Mouse (Mus musculus) intestine, embryonic 16.5 days (tissue): Measurements from ENCODE around the gene P3h3. TPM values are rescaled to one million over a fixed set of nuclear protein-coding genes. Genes with fewer than 3 reads are reported as not detected.

Source experiments
- ATAC-seq: fragments of 200-750 bp; cut with Nextera tagmentation; 2 replicates; pipeline ENCODE4 v1.8.0; 2017; ENCODE audit warnings: moderate TSS enrichment, moderate library complexity
- H3K27ac ChIP-seq: fragments of 300-500 bp; sonication (generic); 2 replicates; pipeline ENCODE4 v1.5.1; 2014; ENCODE audit warnings: mild to moderate bottlenecking, low read length
- H3K27me3 ChIP-seq: fragments of 300-500 bp; sonication (generic); replicated peaks from 2 replicates; pipeline ENCODE4 v1.6.1; 2014; ENCODE audit warnings: low read length, control low read depth, mixed read lengths; ENCODE audit not compliant: control insufficient read depth, insufficient read depth
- H3K36me3 ChIP-seq: fragments of 300-500 bp; sonication (generic); 2 replicates; pipeline ENCODE4 v1.6.1; 2014; ENCODE audit warnings: low read length, control low read depth; ENCODE audit not compliant: control insufficient read depth, insufficient read depth
- H3K4me1 ChIP-seq: fragments of 300-500 bp; sonication (generic); 2 replicates; pipeline ENCODE4 v1.6.1; 2014; ENCODE audit warnings: low read length, control low read depth, mixed read lengths; ENCODE audit not compliant: control insufficient read depth, insufficient read depth
- H3K4me2 ChIP-seq: fragments of 300-500 bp; sonication (generic); 2 replicates; pipeline ENCODE4 v1.6.1; 2014; ENCODE audit warnings: low read depth, low read length, control low read depth
- H3K4me3 ChIP-seq: fragments of 300-500 bp; sonication (generic); 2 replicates; pipeline ENCODE4 v1.5.1; 2014; ENCODE audit warnings: mild to moderate bottlenecking, low read length
- H3K9ac ChIP-seq: fragments of 300-500 bp; sonication (generic); 2 replicates; pipeline ENCODE4 v1.6.1; 2014; ENCODE audit warnings: low read depth, low read length
- H3K9me3 ChIP-seq: fragments of 300-500 bp; sonication (generic); 2 replicates; pipeline ENCODE4 v1.6.1; 2016; ENCODE audit warnings: low read length, control low read depth; ENCODE audit not compliant: control insufficient read depth
- WGBS: fragments of 180-500 bp; shearing (Covaris S2); extraction: QIAGEN DNeasy Blood & Tissue Kit; methylation state at CpG from one replicate; pipeline ENCODE4 v1.1.7; 2014; 5-methylcytosine and 5-hydroxymethylcytosine counted together
- polyA plus RNA-seq: library from polyadenylated mRNA; unstranded; fragments of >200 nt; fragmentation: Nextera tagmentation; extraction: Ambion mirVana; gene quantifications from 2 replicates; pipeline ENCODE4 v1.2.1, GENCODE M21; 2015

P3h3 gene
- polyA plus RNA-seq, result 5.6 and 7.2 TPM in 2 replicates

DNA sequence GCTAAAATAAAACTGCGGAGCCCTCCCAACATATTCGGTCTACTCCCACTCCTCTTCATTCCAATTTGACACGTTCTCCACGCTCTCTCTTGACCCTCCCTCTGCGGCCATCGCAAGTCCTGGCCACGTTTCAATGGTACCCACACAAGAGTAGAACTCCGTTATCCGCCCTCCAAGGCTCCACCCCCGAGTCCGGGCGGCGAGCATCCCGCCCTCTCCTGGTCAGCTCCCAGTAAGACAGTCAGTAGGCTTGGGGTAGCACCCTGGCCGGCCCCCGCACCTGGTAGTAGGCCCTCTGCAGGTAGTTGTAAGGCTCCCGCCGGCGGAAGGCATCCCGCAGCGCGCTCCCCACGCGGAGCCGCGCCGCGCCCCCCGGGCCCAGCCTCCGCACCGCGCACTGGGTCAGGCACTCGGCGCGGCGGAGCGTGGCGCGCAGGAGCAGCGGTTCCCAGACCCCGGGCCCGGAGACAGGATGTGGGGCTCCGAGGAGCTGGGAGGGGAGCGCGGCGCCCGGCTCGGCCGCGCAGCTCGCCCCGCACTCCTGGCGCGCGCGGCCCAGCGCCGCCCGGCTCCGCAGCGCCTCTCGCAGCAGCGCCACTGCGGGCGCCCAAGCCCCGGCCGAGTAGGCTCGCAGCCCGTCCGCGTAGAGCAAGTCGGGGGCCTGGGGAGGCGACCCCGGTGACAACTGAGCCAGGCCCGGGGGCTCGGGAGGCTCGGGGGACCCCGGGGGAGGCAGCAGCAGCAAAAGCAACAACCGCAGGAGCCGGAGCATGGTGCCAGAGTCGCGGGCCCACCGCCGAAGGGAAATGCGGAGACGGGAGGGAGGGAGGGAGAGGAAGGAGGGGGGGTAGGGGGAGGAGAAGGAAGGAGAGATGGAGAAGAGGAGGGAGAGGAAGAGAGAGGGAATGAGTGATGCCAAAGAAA lies at the start of gene P3h3:
TSS of gene P3h3 (minus strand) at position 837 of the 924 bp plus-strand sequence.
- H3K4me2 ChIP-seq, result peak within 1 kb of the TSS; percentile 96
- H3K27ac ChIP-seq, result peak within 1 kb of the TSS; percentile 92
- H3K27me3 ChIP-seq, result peaks cover 11% of the 10 kb centered on the region; the same call in 1 of the 2 replicates
- H3K4me3 ChIP-seq, result peak within 1 kb of the TSS; percentile 70
- H3K9me3 ChIP-seq, result no peaks in the 10 kb centered on the region
- H3K4me1 ChIP-seq, result 0 out of 2 replicates have a peak, but pooled peaks cover 15% of the 10 kb centered on the region
- peak; percentile 87 for ATAC-seq
- under 1% methylated on average over 85 of the region's 86 CpGs for WGBS
- peak within 1 kb of the TSS; percentile 88 for H3K9ac ChIP-seq
- H3K36me3 ChIP-seq, result no peaks in the 10 kb centered on the region

DNA sequence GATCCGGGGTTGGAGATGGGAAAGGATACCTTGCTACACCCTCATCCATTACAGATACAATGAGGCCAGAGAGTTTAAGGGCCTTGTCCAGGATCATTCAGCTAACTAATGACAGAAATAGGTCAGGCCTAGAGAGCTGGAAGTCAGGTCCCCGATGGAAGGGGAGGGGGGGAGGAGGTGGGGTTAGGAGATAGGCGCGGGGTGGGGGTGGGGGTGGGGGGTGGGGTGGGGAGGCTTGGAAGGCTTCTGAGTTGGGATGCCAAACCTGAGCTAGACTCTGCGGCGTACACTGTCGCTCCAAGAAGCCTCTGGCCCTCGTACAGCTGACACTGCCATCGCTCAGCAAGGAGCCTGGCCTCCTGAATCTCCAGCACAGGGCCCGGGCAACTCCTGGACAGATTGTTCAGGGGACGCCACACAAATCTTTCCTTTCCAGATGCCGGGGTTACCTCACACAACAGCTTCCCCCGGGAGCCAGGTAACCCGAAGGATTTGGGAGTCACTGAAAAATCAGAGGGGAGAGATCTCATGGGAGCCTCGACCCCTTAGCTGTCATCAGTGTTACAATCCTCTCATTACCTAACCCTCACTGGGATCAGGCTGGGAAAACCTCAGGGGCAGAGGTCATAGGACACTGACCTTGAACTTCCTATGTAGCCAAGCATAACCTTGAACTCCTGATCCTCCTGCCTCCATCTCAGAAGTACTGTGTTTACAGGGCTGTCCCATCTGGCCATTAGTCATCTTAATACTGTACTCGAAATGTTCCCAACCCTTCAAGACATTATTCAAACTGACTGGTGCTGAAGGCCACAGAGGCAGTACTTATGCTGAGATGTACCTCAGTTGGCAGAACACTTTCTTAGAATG lies 47.7 kb upstream of the P3h3 start:
- peak overlapping the region; percentile 74 for H3K9ac ChIP-seq
- H3K4me1 ChIP-seq, result peaks cover 13% of the 10 kb centered on the region
- no peak for ATAC-seq
- H3K4me2 ChIP-seq, result peak overlapping the region; percentile 91
- whole genome bisulfite sequencing, result 51% methylated on average over 13 of the region's 16 CpGs
- no peaks in the 10 kb centered on the region for H3K36me3 ChIP-seq
- H3K27me3 ChIP-seq, result peaks cover 2% of the 10 kb centered on the region; the same call in 1 of the 2 replicates
- peak overlapping the region; percentile 58; the same call in 1 of the 2 replicates for H3K4me3 ChIP-seq
- H3K9me3 ChIP-seq, result no peaks in the 10 kb centered on the region
- peak overlapping the region; percentile 96 for H3K27ac ChIP-seq

DNA sequence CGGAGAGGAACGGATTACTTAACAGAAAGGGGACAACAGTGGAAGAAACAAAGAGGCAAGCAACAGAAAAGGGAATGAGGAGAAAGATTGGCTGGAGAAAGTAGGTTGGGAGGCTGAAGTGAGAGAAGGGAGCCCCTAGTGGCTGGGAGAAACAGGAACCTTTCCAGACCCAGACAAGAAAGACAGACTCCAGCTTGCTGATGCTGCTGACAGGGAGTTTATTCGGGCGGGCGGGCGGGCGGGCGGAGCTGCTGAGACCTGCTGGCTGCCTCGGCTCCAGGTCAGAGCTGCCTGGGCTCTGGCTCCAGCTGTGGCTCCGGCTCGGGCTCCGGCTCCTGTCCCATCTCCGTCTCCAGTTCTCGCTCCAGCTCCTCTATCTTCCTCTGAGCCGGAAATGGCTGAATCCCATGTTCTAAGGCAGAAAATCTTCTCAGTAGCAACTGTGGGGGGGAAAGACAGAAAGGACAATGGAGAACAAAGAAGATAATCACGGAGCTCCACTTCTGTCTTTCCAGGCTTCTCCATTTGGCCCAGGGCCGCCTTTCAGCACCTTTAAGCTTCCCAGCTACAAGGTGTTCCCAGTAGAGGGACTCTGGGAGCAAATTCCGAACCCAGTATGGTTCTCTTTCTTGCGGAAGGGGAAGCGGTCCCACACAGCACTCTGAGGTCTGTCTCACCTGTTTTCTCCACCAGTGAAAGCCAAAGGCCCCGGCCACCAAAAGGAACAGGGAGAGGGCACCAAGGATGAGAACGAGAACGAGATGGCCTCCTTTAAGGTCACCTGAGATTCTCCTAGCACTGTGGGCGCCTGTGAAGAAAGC lies 46.8 kb upstream of the P3h3 start:
- WGBS, result 10% methylated on average over 24 of the region's 24 CpGs
- peak; percentile 83 for ATAC-seq
- peak overlapping the region; percentile 74 for H3K9ac ChIP-seq
- peaks cover 6% of the 10 kb centered on the region; the same call in 1 of the 2 replicates for H3K4me1 ChIP-seq
- H3K4me2 ChIP-seq, result peak overlapping the region; percentile 91
- H3K4me3 ChIP-seq, result peak overlapping the region; percentile 58
- H3K9me3 ChIP-seq, result no peaks in the 10 kb centered on the region
- no peaks in the 10 kb centered on the region for H3K36me3 ChIP-seq
- H3K27me3 ChIP-seq, result no peaks in the 10 kb centered on the region
- H3K27ac ChIP-seq, result peak overlapping the region; percentile 96

DNA sequence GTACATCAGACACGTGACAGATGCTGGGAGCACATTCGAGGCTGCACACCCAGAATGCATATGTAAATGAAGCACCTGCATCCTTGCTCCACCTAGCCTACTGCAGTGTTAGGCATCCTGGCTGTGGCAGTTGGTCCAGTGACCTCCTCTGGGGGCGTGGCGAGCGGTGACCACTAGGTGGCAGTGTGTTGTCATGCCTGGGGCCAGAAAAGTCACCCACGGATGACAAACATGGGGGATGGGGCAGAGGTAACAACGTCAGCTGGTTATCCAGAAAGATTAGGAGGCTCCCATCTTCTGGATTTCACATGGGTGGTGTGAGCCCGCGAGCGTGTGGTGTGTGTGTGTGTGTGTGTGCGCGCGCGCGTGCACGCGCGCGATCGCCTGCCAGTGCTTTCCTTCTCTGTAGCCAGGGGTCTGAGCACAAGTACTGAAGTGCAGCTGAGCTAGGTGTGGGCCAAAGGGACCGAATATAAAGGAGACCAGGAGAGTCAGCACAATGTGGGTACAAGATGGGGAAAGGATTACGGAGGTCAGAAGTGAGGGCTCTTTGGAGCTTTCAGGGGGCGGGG lies 46.1 kb upstream of the P3h3 start:
- peaks cover 6% of the 10 kb centered on the region; the same call in 1 of the 2 replicates for H3K4me1 ChIP-seq
- H3K27ac ChIP-seq, result peak overlapping the region; percentile 96
- no peaks in the 10 kb centered on the region for H3K9me3 ChIP-seq
- peak; percentile 89 for ATAC-seq
- H3K9ac ChIP-seq, result peak overlapping the region; percentile 74
- WGBS, result under 1% methylated on average over 23 of the region's 23 CpGs
- peak overlapping the region; percentile 91 for H3K4me2 ChIP-seq
- no peaks in the 10 kb centered on the region for H3K36me3 ChIP-seq
- no peaks in the 10 kb centered on the region for H3K27me3 ChIP-seq
- peak overlapping the region; percentile 58 for H3K4me3 ChIP-seq

DNA sequence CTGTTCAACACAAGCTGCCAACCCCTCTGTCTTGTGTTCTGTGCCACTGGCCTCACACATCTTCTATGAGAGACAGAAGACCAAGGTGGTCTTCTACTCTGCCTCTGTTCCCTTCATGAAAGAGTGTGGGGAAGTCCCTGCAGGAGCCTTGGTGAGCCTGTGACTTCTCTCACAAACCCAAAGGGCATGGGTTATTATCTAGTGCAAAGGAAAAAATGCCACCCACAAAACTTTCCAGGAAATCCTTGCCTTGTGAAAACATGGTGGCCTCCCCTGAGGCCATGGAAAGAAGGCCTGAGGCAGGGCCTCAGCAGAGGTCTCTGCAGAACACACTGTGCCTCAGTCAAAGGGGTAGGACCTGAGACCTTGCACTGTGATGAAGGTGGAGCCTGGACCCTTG lies 44.3 kb upstream of the P3h3 start:
- Histone ChIP-seq H3K4me2 (no peak overlapping the region), H3K9ac (peak overlapping the region; percentile 6; the same call in 1 of the 2 replicates), H3K9me3 (no peaks in the 10 kb centered on the region), H3K4me3 (no peak overlapping the region), H3K27me3 (no peaks in the 10 kb centered on the region), H3K36me3 (no peaks in the 10 kb centered on the region), H3K27ac (no peak overlapping the region), H3K4me1 (peaks cover 6% of the 10 kb centered on the region; the same call in 1 of the 2 replicates)
- no peak for ATAC-seq

DNA sequence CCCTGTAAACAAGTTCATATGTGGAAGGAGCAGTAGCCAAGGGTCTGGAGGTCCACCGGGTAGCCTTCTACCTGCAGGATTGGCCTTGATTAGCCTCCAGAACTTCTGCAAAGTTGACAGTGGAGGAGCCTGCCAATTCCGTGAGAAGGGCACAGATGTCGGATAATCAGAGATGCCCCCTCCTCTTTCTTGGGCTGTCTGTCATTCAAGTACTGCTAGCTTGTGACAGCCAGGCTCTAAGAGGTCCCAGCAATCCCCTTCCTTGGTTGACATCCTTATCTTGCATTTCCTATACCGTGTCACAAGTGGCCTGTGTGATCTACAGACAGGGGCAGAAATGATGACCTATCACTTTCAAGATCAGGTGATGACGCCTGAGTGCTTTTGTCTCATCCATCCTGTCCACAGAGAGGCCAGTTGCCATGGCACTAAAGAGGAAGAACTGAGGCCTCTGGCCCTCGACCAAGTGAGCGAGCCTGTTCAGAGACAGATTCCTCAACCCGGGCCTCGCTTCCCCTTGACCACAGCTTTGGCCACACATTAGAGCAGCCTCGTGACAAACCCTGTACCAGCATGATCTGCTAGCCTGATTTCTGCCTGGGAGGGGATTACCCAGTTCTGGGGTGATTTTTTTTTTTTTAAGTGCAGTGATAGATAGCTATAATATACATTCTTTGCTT lies 43.4 kb upstream of the P3h3 start:
- ATAC-seq, result no peak
- no peak overlapping the region for H3K9ac ChIP-seq
- H3K4me3 ChIP-seq, result no peak overlapping the region
- H3K4me2 ChIP-seq, result no peak overlapping the region
- H3K9me3 ChIP-seq, result no peaks in the 10 kb centered on the region
- peaks cover 6% of the 10 kb centered on the region; the same call in 1 of the 2 replicates for H3K4me1 ChIP-seq
- no peaks in the 10 kb centered on the region for H3K27me3 ChIP-seq
- H3K27ac ChIP-seq, result no peak overlapping the region
- no peaks in the 10 kb centered on the region for H3K36me3 ChIP-seq
- 64% methylated on average over 10 of the region's 10 CpGs for WGBS

DNA sequence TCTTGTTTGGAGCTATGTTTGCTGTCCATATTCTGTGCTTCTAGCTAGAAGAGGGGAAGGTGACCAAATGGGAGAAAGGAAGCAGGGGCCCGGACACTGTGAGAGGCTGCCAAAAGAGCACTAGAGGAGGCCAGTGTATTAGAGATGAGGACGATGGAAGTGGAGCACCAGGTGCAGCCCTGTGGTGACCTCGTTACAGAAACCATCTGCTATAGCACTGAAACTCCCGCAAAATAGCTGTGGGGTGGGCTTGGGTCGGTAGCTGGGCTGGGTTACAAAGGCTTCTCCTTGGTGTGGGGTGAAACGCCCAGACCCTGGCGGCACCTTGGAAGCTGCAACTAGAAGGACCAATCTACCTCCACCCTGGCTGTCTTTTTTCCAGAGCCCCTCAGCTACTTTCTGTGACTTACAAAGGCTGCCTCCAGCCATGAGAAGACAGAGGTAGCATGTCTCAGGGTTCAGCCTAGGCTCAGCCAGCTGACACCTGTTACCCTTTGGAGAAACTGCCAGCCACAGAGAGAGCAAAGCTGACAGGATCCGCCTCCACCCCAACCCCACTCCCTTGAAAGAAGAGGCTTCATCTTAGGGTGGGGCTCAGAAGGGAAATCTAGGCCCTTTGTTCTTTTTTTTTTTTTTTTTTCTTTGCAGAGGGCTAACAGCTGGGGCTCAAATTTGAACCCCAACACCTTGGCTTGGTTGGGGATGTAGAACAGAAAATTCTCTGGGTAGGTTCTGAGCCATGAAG lies 42.7 kb upstream of the P3h3 start:
- Histone ChIP-seq H3K9ac (no peak overlapping the region), H3K4me1 (peaks cover 6% of the 10 kb centered on the region; the same call in 1 of the 2 replicates), H3K4me2 (no peak overlapping the region), H3K27me3 (no peaks in the 10 kb centered on the region), H3K27ac (no peak overlapping the region), H3K36me3 (no peaks in the 10 kb centered on the region), H3K9me3 (no peaks in the 10 kb centered on the region), H3K4me3 (no peak overlapping the region)
- no peak for ATAC-seq
- 63% methylated on average over 8 of the region's 8 CpGs for WGBS
